Mouse (Mus musculus) heart, postnatal 0 days (tissue): ENCODE measurements around the gene Gstm3.

Experiments used
- CTCF ChIP-seq: IDR thresholded peaks from 2 replicates; pipeline ENCODE4 v1.5.1; 2016; ENCODE audit warnings: antibody characterized with exemption, control low read depth, low read depth
- EP300 ChIP-seq: IDR thresholded peaks from 2 replicates; pipeline ENCODE4 v1.6.1; 2016; ENCODE audit warnings: antibody characterized with exemption, low read depth

DNA sequence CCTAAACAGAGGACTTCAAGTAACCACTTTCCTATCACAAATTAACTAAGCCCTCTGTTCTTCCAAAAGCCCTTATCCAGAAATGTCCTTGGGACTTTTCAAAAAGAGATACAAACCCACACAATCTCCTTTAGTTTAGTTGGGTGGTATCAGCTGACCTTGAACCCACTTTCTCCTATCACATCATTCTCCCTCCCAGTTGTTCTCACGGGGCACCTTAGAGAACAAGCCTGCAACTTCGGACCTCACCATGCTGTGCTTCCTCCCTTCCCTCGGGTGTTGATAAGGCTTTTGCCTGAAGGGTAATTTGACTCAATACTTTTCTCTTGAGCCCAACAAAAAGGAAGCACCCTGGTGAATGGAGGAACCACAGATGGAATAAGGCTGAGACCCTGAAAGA lies 33.2 kb downstream of the Gstm3 start:
- TF ChIP-seq EP300 (no peak), CTCF (no peak)
